Mouse (Mus musculus): ENCODE data around the gene Thada. TPM values are rescaled to one million over a fixed set of nuclear protein-coding genes. Genes with fewer than 3 reads are reported as not detected.

Thada gene
- total and polyA plus RNA-seq, 3 experiments = 5.0 to 8.3 (median 7.7) TPM

DNA sequence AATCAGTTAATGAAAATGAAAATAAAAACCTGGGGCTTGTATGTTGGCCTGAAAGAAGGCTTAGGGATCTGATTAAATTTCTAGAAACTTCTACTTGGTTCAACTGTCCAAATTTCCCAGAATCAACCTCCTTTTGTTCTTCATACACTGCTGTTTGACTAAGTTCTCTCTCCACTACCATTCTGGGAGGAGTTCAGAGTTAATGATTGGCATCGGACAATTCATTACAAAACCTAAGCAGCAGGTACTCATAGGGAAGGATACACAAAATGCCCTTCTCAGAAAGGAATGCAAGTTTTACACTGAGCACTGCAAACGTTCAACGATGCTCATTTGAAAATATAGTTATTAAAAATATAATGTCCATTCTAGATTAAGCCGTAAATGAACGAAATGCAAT, 179.5 kb downstream of the Thada start:
- no peak overlapping the region for H3K4me3 ChIP-seq
- H3K27ac ChIP-seq = no peak overlapping the region
- WGBS = 95% methylated on average over 5 of the region's 5 CpGs
- no peaks in the 10 kb centered on the region for H3K4me1 ChIP-seq (ENCODE audit: control insufficient read depth, insufficient read depth, low read length)
- H3K9ac ChIP-seq (ENCODE audit: low read depth, low read length) = no peak overlapping the region
- H3K27me3 ChIP-seq (ENCODE audit: control insufficient read depth, insufficient read depth, low read length) = no peaks in the 10 kb centered on the region
- TF ChIP-seq CTCF (IDR thresholded peaks at IDR 0.05) = no peak
- no peak for TF ChIP-seq POLR2A (IDR thresholded peaks at IDR 0.05; ENCODE audit: insufficient read depth, low read depth, low read length)
- no peak for TF ChIP-seq EP300 (IDR thresholded peaks at IDR 0.05; ENCODE audit: insufficient read depth, low read depth, low read length)
- DNase-seq = no peak
- intact Hi-C loops (cut with DNase I) = no loop called here
- H3K36me3 ChIP-seq (ENCODE audit: control insufficient read depth, insufficient read depth, low read length) = no peaks in the 10 kb centered on the region; the same call in 1 of the 2 replicates
- H3K79me2 ChIP-seq (replicated peaks; ENCODE audit: control insufficient read depth, insufficient read depth, low read length) = no peaks in the 10 kb centered on the region

DNA sequence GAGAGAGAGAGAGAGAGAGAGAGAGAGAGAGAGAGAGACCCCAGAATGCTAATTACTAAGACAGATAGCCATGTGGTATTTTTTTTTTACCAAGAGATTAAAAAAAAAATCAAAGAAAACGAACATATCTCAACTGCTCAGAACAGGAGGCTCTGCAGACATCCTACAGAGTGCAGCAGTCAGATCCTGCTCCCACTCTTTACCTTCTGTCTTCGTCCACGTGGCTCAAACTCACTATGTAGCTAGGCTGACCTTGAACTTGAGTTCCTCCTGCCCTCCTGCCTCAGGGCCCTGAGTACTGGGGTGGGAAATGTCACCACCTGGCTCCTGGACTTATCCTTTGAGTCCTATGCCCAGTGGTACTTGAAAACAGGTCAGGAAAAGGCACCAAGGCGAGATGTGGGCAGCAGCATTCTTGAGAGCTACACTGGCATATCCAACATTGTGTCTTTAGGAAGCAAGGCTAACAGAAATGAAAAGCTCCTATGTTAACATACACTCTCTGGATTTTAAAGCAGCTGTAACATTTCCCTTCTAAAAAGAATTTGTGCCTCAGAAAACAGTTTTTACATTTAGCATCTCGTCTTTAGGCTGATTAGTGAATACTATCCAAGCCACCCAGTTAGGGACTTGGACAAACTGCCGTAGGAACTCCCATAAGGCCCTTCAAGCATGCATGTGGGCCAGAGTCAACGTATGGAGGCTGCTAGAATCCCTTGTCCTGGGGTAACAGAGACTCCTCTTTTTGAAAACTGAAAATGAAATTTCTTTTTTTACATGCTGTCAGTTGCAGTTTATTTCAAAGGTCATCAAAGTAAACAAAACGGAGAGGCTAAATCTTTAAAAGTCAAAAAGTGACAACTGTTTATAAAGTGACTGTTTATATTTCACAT, 183.4 kb downstream of the Thada start:
- intact Hi-C loops (cut with DNase I) = no loop called here
- Histone ChIP-seq H3K4me3 (no peak overlapping the region), H3K79me2 (replicated peaks; ENCODE audit: control insufficient read depth, insufficient read depth, low read length) (no peaks in the 10 kb centered on the region), H3K4me1 (ENCODE audit: control insufficient read depth, insufficient read depth, low read length) (no peaks in the 10 kb centered on the region), H3K27ac (no peak overlapping the region), H3K9ac (ENCODE audit: low read depth, low read length) (no peak overlapping the region), H3K27me3 (ENCODE audit: control insufficient read depth, insufficient read depth, low read length) (no peaks in the 10 kb centered on the region), H3K36me3 (ENCODE audit: control insufficient read depth, insufficient read depth, low read length) (no peaks in the 10 kb centered on the region)
- TF ChIP-seq CTCF (IDR thresholded peaks at IDR 0.05) (no peak), POLR2A (IDR thresholded peaks at IDR 0.05; ENCODE audit: insufficient read depth, low read depth, low read length) (no peak), EP300 (IDR thresholded peaks at IDR 0.05; ENCODE audit: insufficient read depth, low read depth, low read length) (no peak)
- WGBS = 86% methylated on average over 8 of the region's 8 CpGs
- no peak for DNase-seq

DNA sequence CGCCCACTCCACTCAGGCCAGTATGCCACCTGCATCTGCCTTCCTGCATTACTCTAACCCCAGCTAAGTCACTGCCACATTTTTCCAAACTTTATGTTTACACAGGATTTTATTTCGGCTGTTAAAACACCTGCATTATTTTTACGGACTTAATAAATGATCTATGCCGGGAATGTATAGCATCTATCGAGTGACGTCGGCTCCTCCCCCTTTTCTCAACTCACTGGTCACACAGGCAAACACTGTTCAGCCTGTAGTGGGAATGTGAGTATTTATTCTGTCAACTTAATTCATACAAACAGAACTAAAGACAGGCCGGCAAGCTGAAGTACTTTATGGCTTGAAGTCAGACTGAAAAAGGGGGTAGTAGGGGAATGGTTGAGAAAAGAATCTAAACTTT, 187.0 kb downstream of the Thada start:
- no peak for DNase-seq
- Histone ChIP-seq H3K4me1 (ENCODE audit: control insufficient read depth, insufficient read depth, low read length) (peaks cover 9% of the 10 kb centered on the region), H3K79me2 (replicated peaks; ENCODE audit: control insufficient read depth, insufficient read depth, low read length) (no peaks in the 10 kb centered on the region), H3K9ac (ENCODE audit: low read depth, low read length) (no peak overlapping the region), H3K27ac (no peak overlapping the region), H3K36me3 (ENCODE audit: control insufficient read depth, insufficient read depth, low read length) (no peaks in the 10 kb centered on the region), H3K27me3 (ENCODE audit: control insufficient read depth, insufficient read depth, low read length) (no peaks in the 10 kb centered on the region), H3K4me3 (no peak overlapping the region)
- TF ChIP-seq POLR2A (IDR thresholded peaks at IDR 0.05; ENCODE audit: insufficient read depth, low read depth, low read length) = no peak
- no peak for TF ChIP-seq CTCF (IDR thresholded peaks at IDR 0.05)
- WGBS = 95% methylated on average over 8 of the region's 8 CpGs
- intact Hi-C loops (cut with DNase I) = no loop called here

DNA sequence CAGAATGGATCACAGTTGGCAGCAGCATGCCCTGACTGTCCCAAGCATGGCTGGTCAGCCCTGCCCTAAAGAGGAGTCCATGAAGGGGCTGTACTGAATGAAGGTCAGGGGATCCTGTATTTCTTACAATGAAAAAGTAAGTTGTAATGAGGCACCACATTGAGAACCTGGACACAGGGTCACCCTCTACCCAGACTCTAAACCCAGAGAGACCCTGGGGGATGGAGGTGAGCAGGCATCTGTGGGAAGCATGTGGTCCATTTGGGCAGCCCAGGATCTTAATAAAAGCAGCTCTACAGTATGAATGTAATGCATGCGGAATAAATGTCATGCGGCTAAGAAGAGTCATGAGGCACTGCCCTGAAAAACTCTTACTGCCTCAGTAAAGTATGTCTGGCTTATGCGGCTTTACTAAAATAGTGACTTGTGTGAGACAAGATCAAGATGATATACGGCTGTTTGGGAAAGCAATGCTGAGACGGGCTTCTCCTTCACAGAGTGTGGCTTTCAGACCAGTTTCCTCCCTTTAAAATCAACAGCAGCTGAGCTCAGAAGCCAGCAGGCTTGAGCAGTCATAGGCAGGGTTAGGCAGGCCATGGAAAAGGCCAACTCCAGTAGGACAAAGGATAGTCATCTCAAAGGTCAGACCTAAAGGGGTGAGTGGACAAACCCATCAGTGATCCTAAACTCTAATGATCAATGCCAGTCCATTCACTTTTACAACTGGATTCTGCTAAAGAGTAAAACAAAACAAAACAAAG, 187.6 kb downstream of the Thada start:
- intact Hi-C loops (cut with DNase I) = no loop called here

DNA sequence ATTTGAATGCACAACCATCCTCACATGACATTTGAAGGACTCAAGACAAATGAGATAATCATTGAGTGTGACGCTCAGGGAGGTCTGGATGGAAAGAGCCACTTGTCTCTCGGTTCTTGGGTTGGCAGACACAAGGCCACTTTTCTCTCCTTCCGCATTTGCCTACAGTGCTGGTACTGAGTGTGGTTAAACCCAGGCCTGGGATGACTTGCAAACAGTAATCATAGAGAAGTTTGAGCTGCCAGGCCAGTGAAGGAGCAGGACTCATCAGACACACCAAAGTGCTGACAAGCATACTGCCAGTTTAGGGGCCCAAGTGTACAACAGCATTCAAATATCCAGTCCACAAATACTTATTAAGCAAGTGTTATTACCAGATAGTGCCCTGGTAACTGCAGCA, 191.0 kb downstream of the Thada start:
- H3K9ac ChIP-seq (ENCODE audit: low read depth, low read length) = no peak overlapping the region
- H3K36me3 ChIP-seq (ENCODE audit: control insufficient read depth, insufficient read depth, low read length) = no peaks in the 10 kb centered on the region
- WGBS = 68% methylated on average over 3 of the region's 3 CpGs
- no peak overlapping the region; the same call in 1 of the 2 replicates for H3K27ac ChIP-seq
- intact Hi-C loops (cut with DNase I) = loop anchor here (5.0 kb wide), 1 partner anchor 87 kb away; no protein-coding TSS in a partner anchor
- no peaks in the 10 kb centered on the region for H3K27me3 ChIP-seq (ENCODE audit: control insufficient read depth, insufficient read depth, low read length)
- H3K79me2 ChIP-seq (replicated peaks; ENCODE audit: control insufficient read depth, insufficient read depth, low read length) = no peaks in the 10 kb centered on the region
- TF ChIP-seq POLR2A (IDR thresholded peaks at IDR 0.05; ENCODE audit: insufficient read depth, low read depth, low read length) = no peak
- no peak for TF ChIP-seq CTCF (IDR thresholded peaks at IDR 0.05)
- no peak for TF ChIP-seq EP300 (IDR thresholded peaks at IDR 0.05; ENCODE audit: insufficient read depth, low read depth, low read length)
- no peak overlapping the region for H3K4me3 ChIP-seq
- peaks cover 14% of the 10 kb centered on the region for H3K4me1 ChIP-seq (ENCODE audit: control insufficient read depth, insufficient read depth, low read length)
- no peak for DNase-seq

More for the DNA sequence above, 187.6 kb downstream of the Thada start:
- Histone ChIP-seq H3K9ac (ENCODE audit: low read depth, low read length) (no peak overlapping the region), H3K4me1 (ENCODE audit: control insufficient read depth, insufficient read depth, low read length) (peaks cover 10% of the 10 kb centered on the region), H3K4me3 (no peak overlapping the region), H3K27ac (no peak overlapping the region), H3K36me3 (ENCODE audit: control insufficient read depth, insufficient read depth, low read length) (no peaks in the 10 kb centered on the region), H3K79me2 (replicated peaks; ENCODE audit: control insufficient read depth, insufficient read depth, low read length) (no peaks in the 10 kb centered on the region), H3K27me3 (ENCODE audit: control insufficient read depth, insufficient read depth, low read length) (no peaks in the 10 kb centered on the region)
- DNase-seq = no peak
- WGBS = 84% methylated on average over 5 of the region's 5 CpGs
- TF ChIP-seq EP300 (IDR thresholded peaks at IDR 0.05; ENCODE audit: insufficient read depth, low read depth, low read length) (no peak), CTCF (IDR thresholded peaks at IDR 0.05) (no peak), POLR2A (IDR thresholded peaks at IDR 0.05; ENCODE audit: insufficient read depth, low read depth, low read length) (no peak)

Data from heart, adult 2 months (tissue).